Mouse (Mus musculus) gonadal fat pad, adult 2 months (tissue): ENCODE measurements around the gene Actb. TPM values are rescaled to one million over a fixed set of nuclear protein-coding genes. Genes with fewer than 3 reads are reported as not detected.

ENCODE experiments used
- DNase-seq: peaks from one replicate; pipeline ENCODE4 v3.0.0-alpha.2; 2012; ENCODE audit warnings: low read depth
- polyA plus RNA-seq: library from polyadenylated mRNA; depleted of rRNA; stranded (reverse); fragments of >200 nt; gene quantifications from 2 replicates; pipeline ENCODE4 v1.2.3, GENCODE M21; 2012

The Actb gene
- polyA plus RNA-seq, 1 experiment = 2,910 TPM

- DNase-seq = no peak
Observed at GRCm38 (mm10) chr5:142922251-142922650, 15.7 kb upstream of the Actb start.

GRCm38 (mm10) chr5:142921074-142921459, 14.5 kb upstream of the Actb start:
- DNase-seq = no peak

- no peak for DNase-seq
Observed at GRCm38 (mm10) chr5:142920311-142921073, 13.9 kb upstream of the Actb start.

- no peak for DNase-seq
Observed at GRCm38 (mm10) chr5:142917402-142917801, 10.8 kb upstream of the Actb start.

GRCm38 (mm10) chr5:142916593-142916992, 10.0 kb upstream of the Actb start:
- no peak for DNase-seq

- DNase-seq = no peak
Observed at GRCm38 (mm10) chr5:142915231-142915630, 8.7 kb upstream of the Actb start.

- no peak for DNase-seq
Observed at GRCm38 (mm10) chr5:142912739-142913138, 6.2 kb upstream of the Actb start.

- DNase-seq = no peak
Observed at GRCm38 (mm10) chr5:142912320-142912719, 5.8 kb upstream of the Actb start.

GRCm38 (mm10) chr5:142911629-142912028, 5.1 kb upstream of the Actb start:
- no peak for DNase-seq

GRCm38 (mm10) chr5:142909576-142910278, 3.2 kb upstream of the Actb start:
- no peak for DNase-seq

GRCm38 (mm10) chr5:142908941-142909575, 2.5 kb upstream of the Actb start:
- DNase-seq = no peak

- DNase-seq = no peak
Observed at GRCm38 (mm10) chr5:142907803-142908559, 1.4 kb upstream of the Actb start.

GRCm38 (mm10) chr5:142907048-142907802, 671 bp upstream of the Actb start:
- DNase-seq = no peak

GRCm38 (mm10) chr5:142905725-142906531, 626 bp downstream of the Actb start:
- DNase-seq = peak; percentile 54

- DNase-seq = no peak
Observed at GRCm38 (mm10) chr5:142905038-142905695, 1.4 kb downstream of the Actb start.

GRCm38 (mm10) chr5:142904208-142905037, 2.1 kb downstream of the Actb start:
- DNase-seq = no peak

- no peak for DNase-seq
Observed at GRCm38 (mm10) chr5:142903470-142904207, 2.9 kb downstream of the Actb start.
